Comparison of ENCODE assay signal across 18 mouse cellular contexts in genomic region chr6:89684231-89684630, GRCm38 (mm10). TPM values are rescaled to one million over a fixed set of nuclear protein-coding genes. Genes with fewer than 3 reads are reported as not detected.
DNase-seq lines count a peak whose midpoint lies in the region; ATAC-seq and TF ChIP-seq lines count a peak whose summit lies in the region.
"Had no signal": no experiment of that assay in that cellular context is flagged by ENCODE, and none has a peak within 500 bp of the region (broad histone marks: within the 10 kb centered on the region; RNA-seq: fewer than 3 reads in every experiment).

No protein-coding gene starts in this region.

- TF ChIP-seq EP300 in heart, postnatal 0 days (IDR thresholded peaks at IDR 0.05; ENCODE audit: low read depth) = no peak
- TF ChIP-seq EP300 in liver, postnatal 0 days (IDR thresholded peaks at IDR 0.05; ENCODE audit: low read depth) = no peak
- TF ChIP-seq EP300 in MEL (IDR thresholded peaks at IDR 0.05; ENCODE audit: low read depth in 1 of 2, low read length in 2 of 2) = no peak

- peak; percentile 51 for TF ChIP-seq CTCF in heart, postnatal 0 days (IDR thresholded peaks at IDR 0.05; ENCODE audit: low read depth)
- TF ChIP-seq CTCF in liver, postnatal 0 days (IDR thresholded peaks at IDR 0.05; ENCODE audit: low read depth) = peak; percentile 53
- TF ChIP-seq CTCF in MEL (IDR thresholded peaks at IDR 0.05 in 2 of 3, conservative IDR thresholded peaks at IDR 0.05 in 1 of 3; ENCODE audit: control insufficient read depth in 1 of 3, insufficient read depth in 1 of 3, low read depth in 2 of 3, low read length in 3 of 3, poor library complexity in 1 of 3, severe bottlenecking in 1 of 3) = peak in 1 of 3 experiments; percentile 51; a peak in 2 of 6 replicates

- H3K27me3 ChIP-seq in heart, postnatal 0 days (ENCODE audit: control insufficient read depth, insufficient read depth, low read length) = no peaks in the 10 kb centered on the region
- H3K27me3 ChIP-seq in liver, postnatal 0 days (ENCODE audit: insufficient read depth, low read length) = no peaks in the 10 kb centered on the region
- H3K27me3 ChIP-seq in MEL (ENCODE audit: control insufficient read depth in 1 of 2, insufficient read depth in 2 of 2, low read length in 2 of 2) = peaks cover 0 to 4% of the 10 kb centered on the region in 2 experiments
- no peaks in the 10 kb centered on the region for H3K27me3 ChIP-seq in limb, embryonic 14.5 days (ENCODE audit: control insufficient read depth, insufficient read depth, low read length)
- H3K27me3 ChIP-seq: embryonic facial prominence, embryonic 15.5 days; liver, embryonic 13.5 days had no signal

- H3K9ac ChIP-seq in heart, postnatal 0 days (replicated peaks; ENCODE audit: low read depth, low read length) = no peak overlapping the region
- H3K9ac ChIP-seq in liver, postnatal 0 days (replicated peaks) = no peak overlapping the region
- H3K9ac ChIP-seq in MEL (ENCODE audit: control insufficient read depth, low read depth, low read length, poor library complexity, severe bottlenecking) = no peak overlapping the region
- no peak overlapping the region for H3K9ac ChIP-seq in limb, embryonic 14.5 days (ENCODE audit: low read depth, low read length, severe bottlenecking)
- H3K9ac ChIP-seq: embryonic facial prominence, embryonic 15.5 days; liver, embryonic 13.5 days had no signal

- no peak for ATAC-seq in heart, postnatal 0 days (ENCODE audit: insufficient read depth, low read depth)
- ATAC-seq in liver, postnatal 0 days = no peak
- ATAC-seq in limb, embryonic 14.5 days (ENCODE audit: low FRiP score, low read depth) = no peak
- no peak for ATAC-seq in activated CD4-positive, CD25-positive, alpha-beta regulatory T cell, adult 4 months

- WGBS in heart, postnatal 0 days = 45% methylated on average over 1 of the region's 1 CpGs
- WGBS in liver, postnatal 0 days (ENCODE audit: insufficient replicate concordance) = 61% methylated on average over 1 of the region's 1 CpGs
- 64% methylated on average over 1 of the region's 1 CpGs for whole genome bisulfite sequencing in limb, embryonic 14.5 days

- no peak overlapping the region for H3K27ac ChIP-seq in heart, postnatal 0 days (ENCODE audit: low read depth)
- no peak overlapping the region for H3K27ac ChIP-seq in liver, postnatal 0 days (ENCODE audit: low read depth)
- no peak overlapping the region for H3K27ac ChIP-seq in MEL (ENCODE audit: control insufficient read depth, low read depth, low read length)
- no peak overlapping the region for H3K27ac ChIP-seq in limb, embryonic 14.5 days (replicated peaks; ENCODE audit: low read depth, low read length)
- H3K27ac ChIP-seq: embryonic facial prominence, embryonic 15.5 days; liver, embryonic 13.5 days had no signal

- TF ChIP-seq RAD21 in MEL (IDR thresholded peaks at IDR 0.05; ENCODE audit: low read depth, low read length) = peak; percentile 50

- H3K79me2 ChIP-seq in MEL (ENCODE audit: control insufficient read depth, insufficient read depth, low read length, poor library complexity) = no peaks in the 10 kb centered on the region

- H3K36me3 ChIP-seq in heart, postnatal 0 days (replicated peaks; ENCODE audit: control insufficient read depth, insufficient read depth, low read length) = no peaks in the 10 kb centered on the region
- H3K36me3 ChIP-seq in liver, postnatal 0 days (replicated peaks; ENCODE audit: insufficient read depth, low read length) = no peaks in the 10 kb centered on the region
- no peaks in the 10 kb centered on the region for H3K36me3 ChIP-seq in MEL (ENCODE audit: control insufficient read depth in 1 of 2, insufficient read depth in 2 of 2, low read length in 2 of 2)
- H3K36me3 ChIP-seq in limb, embryonic 14.5 days (ENCODE audit: control insufficient read depth, insufficient read depth, low read length) = no peaks in the 10 kb centered on the region
- H3K36me3 ChIP-seq: embryonic facial prominence, embryonic 15.5 days; G1E; liver, embryonic 13.5 days had no signal

- H3K4me3 ChIP-seq in heart, postnatal 0 days (ENCODE audit: low read depth, low read length) = no peak overlapping the region
- no peak overlapping the region for H3K4me3 ChIP-seq in liver, postnatal 0 days (ENCODE audit: low read depth, low read length)
- H3K4me3 ChIP-seq in MEL (ENCODE audit: control insufficient read depth in 1 of 2, insufficient read depth in 1 of 2, low read depth in 2 of 2, low read length in 2 of 2) = no peak overlapping the region
- H3K4me3 ChIP-seq in limb, embryonic 14.5 days (replicated peaks; ENCODE audit: low read length) = no peak overlapping the region
- H3K4me3 ChIP-seq: embryonic facial prominence, embryonic 15.5 days; liver, embryonic 13.5 days had no signal

- no peak for DNase-seq in heart, postnatal 0 days (ENCODE audit: low spot score)
- no peak for DNase-seq in heart, postnatal 4 days
- no peak for DNase-seq in liver, postnatal 0 days
- no peak for DNase-seq in liver
- DNase-seq in MEL (ENCODE audit: low read depth, low spot score) = peak; percentile 16
- peak; percentile 29 for DNase-seq in limb, embryonic 14.5 days (ENCODE audit: low spot score)
- DNase-seq: adrenal gland, postnatal 25 days; cerebellum, adult 8-10 months; liver, embryonic 13.5 days; thymus, postnatal 25 days had no signal

- H3K4me2 ChIP-seq in heart, postnatal 0 days (ENCODE audit: low read depth, low read length) = no peak overlapping the region
- H3K4me2 ChIP-seq in liver, postnatal 0 days (ENCODE audit: low read depth, low read length) = no peak overlapping the region
- no peak overlapping the region for H3K4me2 ChIP-seq in limb, embryonic 14.5 days (replicated peaks; ENCODE audit: low read depth, low read length, severe bottlenecking)
- H3K4me2 ChIP-seq: embryonic facial prominence, embryonic 15.5 days; heart, embryonic 11.5 days; liver, embryonic 13.5 days had no signal

- H3K4me1 ChIP-seq in heart, postnatal 0 days (ENCODE audit: control insufficient read depth, insufficient read depth) = no peaks in the 10 kb centered on the region
- H3K4me1 ChIP-seq in liver, postnatal 0 days (ENCODE audit: insufficient read depth) = no peaks in the 10 kb centered on the region
- H3K4me1 ChIP-seq in MEL (ENCODE audit: control insufficient read depth in 1 of 2, insufficient read depth in 2 of 2, low read length in 2 of 2) = no peaks in the 10 kb centered on the region
- no peaks in the 10 kb centered on the region for H3K4me1 ChIP-seq in limb, embryonic 14.5 days (ENCODE audit: control insufficient read depth, insufficient read depth, low read length)
- H3K4me1 ChIP-seq: embryonic facial prominence, embryonic 15.5 days; liver, embryonic 13.5 days had no signal

- H3K9me3 ChIP-seq in heart, postnatal 0 days (replicated peaks; ENCODE audit: control insufficient read depth, low read length) = no peaks in the 10 kb centered on the region
- H3K9me3 ChIP-seq in liver, postnatal 0 days (ENCODE audit: low read length) = no peaks in the 10 kb centered on the region
- H3K9me3 ChIP-seq in MEL (replicated peaks; ENCODE audit: insufficient read depth, low read length) = no peaks in the 10 kb centered on the region
- no peaks in the 10 kb centered on the region for H3K9me3 ChIP-seq in limb, embryonic 14.5 days (ENCODE audit: control insufficient read depth, low read length)
- H3K9me3 ChIP-seq: embryonic facial prominence, embryonic 15.5 days; G1E; liver, embryonic 13.5 days had no signal

- TF ChIP-seq POLR2A in MEL (IDR thresholded peaks at IDR 0.05; ENCODE audit: control insufficient read depth in 1 of 2, insufficient read depth in 1 of 2, low read depth in 1 of 2, low read length in 2 of 2, poor library complexity in 1 of 2) = no peak
- TF ChIP-seq POLR2A in limb, embryonic 14.5 days (IDR thresholded peaks at IDR 0.05; ENCODE audit: borderline replicate concordance, extremely low read depth, insufficient read depth, insufficient read length) = no peak

TF ChIP-seq in MEL, 35 proteins besides CTCF, POLR2A, EP300 and RAD21 (continues in another document):
- TF ChIP-seq SMC3 (IDR thresholded peaks at IDR 0.05; ENCODE audit: low read depth, low read length) = peak; percentile 41; the same call in 1 of the 2 replicates

RNA-seq across cellular contexts. Expression of gene Vmn1r40, which starts 23.1 kb away (rescaled TPM):
- total RNA-seq in heart, postnatal 0 days (2014; rRNA removed; ENCODE audit: low replicate concordance) = not detected in 2 replicates
- not detected in 2 replicates for polyA plus RNA-seq in heart, postnatal 0 days (2015; fragmentation: Nextera tagmentation; extraction: Ambion mirVana)
- total RNA-seq in heart, postnatal 4 days (2021) = not detected
- not detected in 2 replicates for polyA plus RNA-seq in liver, postnatal 0 days (2015; fragmentation: Nextera tagmentation; extraction: Ambion mirVana)
- total RNA-seq in MEL (2012; rRNA removed) = not detected in 2 replicates
- not detected for polyA plus RNA-seq in MEL (2012; ENCODE audit: insufficient read depth in 1 of 2, insufficient read length in 2 of 2, low read depth in 1 of 2, low replicate concordance in 2 of 2, missing spikeins in 1 of 2)
- not detected in 2 replicates for polyA plus RNA-seq in limb, embryonic 14.5 days (2012; rRNA removed)
- not detected in 2 replicates for polyA plus RNA-seq in limb, embryonic 14.5 days (2014; fragmentation: Nextera tagmentation; extraction: Ambion mirVana)
- not detected for polyA plus RNA-seq in activated CD4-positive, CD25-positive, alpha-beta regulatory T cell, adult 4 months (2017; shearing (Covaris generic))
- total RNA-seq: adrenal gland, postnatal 25 days; layer of hippocampus, postnatal 10 days; megakaryocyte progenitor cell, adult 5-6 weeks had no signal
- polyA plus RNA-seq: embryonic facial prominence, embryonic 15.5 days; frontal cortex, adult 2 months; G1E; heart, embryonic 11.5 days; liver, embryonic 13.5 days; neural tube, embryonic 11.5 days had no signal

RNA-seq across cellular contexts. Expression of gene Txnrd3, which starts 40.4 kb away (rescaled TPM):
- 16.8 and 20.1 TPM in 2 replicates for total RNA-seq in heart, postnatal 0 days (2014; rRNA removed; ENCODE audit: low replicate concordance)
- 23.3 and 28.2 TPM in 2 replicates for polyA plus RNA-seq in heart, postnatal 0 days (2015; fragmentation: Nextera tagmentation; extraction: Ambion mirVana)
- 10 to 100 TPM; 27.1 to 27.3 TPM for total RNA-seq in heart, postnatal 4 days (2021)
- polyA plus RNA-seq in liver, postnatal 0 days (2015; fragmentation: Nextera tagmentation; extraction: Ambion mirVana) = 4.2 and 4.6 TPM in 2 replicates
- 9.2 and 15.1 TPM in 2 replicates for total RNA-seq in MEL (2012; rRNA removed)
- 1 to 10 TPM in 1 of 2 experiments, not detected in 1; 8.7 TPM for polyA plus RNA-seq in MEL (2012; ENCODE audit: insufficient read depth in 1 of 2, insufficient read length in 2 of 2, low read depth in 1 of 2, low replicate concordance in 2 of 2, missing spikeins in 1 of 2)
- polyA plus RNA-seq in limb, embryonic 14.5 days (2012; rRNA removed) = 6.7 and 6.8 TPM in 2 replicates
- 11.0 and 11.6 TPM in 2 replicates for polyA plus RNA-seq in limb, embryonic 14.5 days (2014; fragmentation: Nextera tagmentation; extraction: Ambion mirVana)
- under 1 TPM; 0.17 to 0.97 TPM for polyA plus RNA-seq in activated CD4-positive, CD25-positive, alpha-beta regulatory T cell, adult 4 months (2017; shearing (Covaris generic))

RNA-seq across cellular contexts. Expression of gene Vmn1r41, which starts 56.3 kb away (rescaled TPM):
- total RNA-seq in heart, postnatal 0 days (2014; rRNA removed; ENCODE audit: low replicate concordance) = not detected in 2 replicates
- not detected in 2 replicates for polyA plus RNA-seq in heart, postnatal 0 days (2015; fragmentation: Nextera tagmentation; extraction: Ambion mirVana)
- total RNA-seq in heart, postnatal 4 days (2021) = not detected
- polyA plus RNA-seq in liver, postnatal 0 days (2015; fragmentation: Nextera tagmentation; extraction: Ambion mirVana) = not detected in 2 replicates
- not detected in 2 replicates for total RNA-seq in MEL (2012; rRNA removed)
- polyA plus RNA-seq in MEL (2012; ENCODE audit: insufficient read depth in 1 of 2, insufficient read length in 2 of 2, low read depth in 1 of 2, low replicate concordance in 2 of 2, missing spikeins in 1 of 2) = under 1 TPM in 1 of 2 experiments, not detected in 1; 0.10 TPM
- not detected in 2 replicates for polyA plus RNA-seq in limb, embryonic 14.5 days (2012; rRNA removed)
- polyA plus RNA-seq in limb, embryonic 14.5 days (2014; fragmentation: Nextera tagmentation; extraction: Ambion mirVana) = not detected in 2 replicates
- not detected for polyA plus RNA-seq in activated CD4-positive, CD25-positive, alpha-beta regulatory T cell, adult 4 months (2017; shearing (Covaris generic))
- total RNA-seq: adrenal gland, postnatal 25 days; layer of hippocampus, postnatal 10 days; megakaryocyte progenitor cell, adult 5-6 weeks had no signal
- polyA plus RNA-seq: embryonic facial prominence, embryonic 15.5 days; frontal cortex, adult 2 months; G1E; heart, embryonic 11.5 days; liver, embryonic 13.5 days; neural tube, embryonic 11.5 days had no signal

Comparison
In these comparisons a context has a peak if more than half of its experiments do, and no peak if none do; other contexts are left out.
1. DNase-seq: peak in MEL (single experiment) and limb, embryonic 14.5 days (single experiment); none in heart, postnatal 0 days (single experiment), heart, postnatal 4 days (single experiment), liver, postnatal 0 days (single experiment) and liver (single experiment).